Mouse (Mus musculus) midbrain, embryonic 16.5 days (tissue): ENCODE results near the gene Neo1. TPM values are rescaled to one million over a fixed set of nuclear protein-coding genes. Genes with fewer than 3 reads are reported as not detected.
"Not testable (repeated sequence)": the region's sequence is repeated elsewhere in the genome, so short reads cannot be mapped to it uniquely, and the experiment has no call there.

Experiments used
- ATAC-seq: fragments of 200-750 bp; cut with Nextera tagmentation; 2 replicates; pipeline ENCODE4 v1.8.0; 2017; ENCODE audit warnings: moderate TSS enrichment
- H3K27ac ChIP-seq: fragments of 300-500 bp; sonication (generic); 2 replicates; pipeline ENCODE4 v1.5.1; 2014; ENCODE audit warnings: mild to moderate bottlenecking, low read length, mixed read lengths
- H3K27me3 ChIP-seq: fragments of 300-500 bp; sonication (generic); 2 replicates; pipeline ENCODE4 v1.6.1; 2014; ENCODE audit warnings: low read depth, low read length, mixed read lengths; ENCODE audit not compliant: control insufficient read depth, insufficient read depth
- H3K36me3 ChIP-seq: fragments of 300-500 bp; sonication (generic); 2 replicates; pipeline ENCODE4 v1.6.1; 2014; ENCODE audit warnings: mild to moderate bottlenecking, low read length, moderate library complexity, mixed read lengths; ENCODE audit not compliant: control insufficient read depth, insufficient read depth
- H3K4me1 ChIP-seq: fragments of 300-500 bp; sonication (generic); 2 replicates; pipeline ENCODE4 v1.6.1; 2014; ENCODE audit warnings: mild to moderate bottlenecking, low read length, mixed read lengths; ENCODE audit not compliant: control insufficient read depth, insufficient read depth
- H3K4me2 ChIP-seq: fragments of 300-500 bp; sonication (generic); 2 replicates; pipeline ENCODE4 v1.6.1; 2014; ENCODE audit warnings: mild to moderate bottlenecking, low read length, mixed read lengths
- H3K4me3 ChIP-seq: fragments of 300-500 bp; sonication (generic); 2 replicates; pipeline ENCODE4 v1.5.1; 2014; ENCODE audit warnings: low read depth, mild to moderate bottlenecking, low read length, moderate library complexity, mixed read lengths
- H3K9ac ChIP-seq: fragments of 300-500 bp; sonication (generic); 2 replicates; pipeline ENCODE4 v1.6.1; 2014; ENCODE audit warnings: low read depth, low read length, mixed read lengths
- H3K9me3 ChIP-seq: fragments of 300-500 bp; sonication (generic); replicated peaks from 2 replicates; pipeline ENCODE4 v1.6.1; 2014; ENCODE audit warnings: mild to moderate bottlenecking, low read length, mixed read lengths; ENCODE audit not compliant: control insufficient read depth, poor library complexity, severe bottlenecking
- WGBS: fragments of 180-500 bp; shearing (Covaris S2); extraction: QIAGEN DNeasy Blood & Tissue Kit; methylation state at CpG from one replicate; pipeline ENCODE4 v1.1.7; 2014; 5-methylcytosine and 5-hydroxymethylcytosine counted together
- polyA plus RNA-seq: library from polyadenylated mRNA; unstranded; fragments of >200 nt; fragmentation: Nextera tagmentation; extraction: Ambion mirVana; gene quantifications from 2 replicates; pipeline ENCODE4 v1.2.1, GENCODE M21; 2015

The Neo1 gene
- polyA plus RNA-seq, 1 experiment from 2014 or later = 48.6 TPM

- H3K36me3 ChIP-seq = no peaks in the 10 kb centered on the region
- no peak overlapping the region for H3K4me3 ChIP-seq
- H3K4me1 ChIP-seq = peaks cover 6% of the 10 kb centered on the region
- no peak overlapping the region for H3K4me2 ChIP-seq
- no peak overlapping the region for H3K9ac ChIP-seq
- no peaks in the 10 kb centered on the region for H3K27me3 ChIP-seq
- ATAC-seq = no peak
- no peak overlapping the region for H3K27ac ChIP-seq
- no peaks in the 10 kb centered on the region for H3K9me3 ChIP-seq
- 68% methylated on average over 4 of the region's 4 CpGs for WGBS
Measured at GRCm38 (mm10) chr9:59024245-59024844, 11.9 kb downstream of the Neo1 start.

- H3K36me3 ChIP-seq = no peaks in the 10 kb centered on the region
- WGBS = 84% methylated on average over 3 of the region's 3 CpGs
- H3K4me1 ChIP-seq = peaks cover 11% of the 10 kb centered on the region
- H3K9me3 ChIP-seq = no peaks in the 10 kb centered on the region
- H3K27ac ChIP-seq = no peak overlapping the region
- no peaks in the 10 kb centered on the region for H3K27me3 ChIP-seq
- no peak overlapping the region for H3K4me2 ChIP-seq
- no peak overlapping the region for H3K4me3 ChIP-seq
- no peak for ATAC-seq
- no peak overlapping the region for H3K9ac ChIP-seq
Measured at GRCm38 (mm10) chr9:59016060-59016719, 20.1 kb downstream of the Neo1 start.

DNA sequence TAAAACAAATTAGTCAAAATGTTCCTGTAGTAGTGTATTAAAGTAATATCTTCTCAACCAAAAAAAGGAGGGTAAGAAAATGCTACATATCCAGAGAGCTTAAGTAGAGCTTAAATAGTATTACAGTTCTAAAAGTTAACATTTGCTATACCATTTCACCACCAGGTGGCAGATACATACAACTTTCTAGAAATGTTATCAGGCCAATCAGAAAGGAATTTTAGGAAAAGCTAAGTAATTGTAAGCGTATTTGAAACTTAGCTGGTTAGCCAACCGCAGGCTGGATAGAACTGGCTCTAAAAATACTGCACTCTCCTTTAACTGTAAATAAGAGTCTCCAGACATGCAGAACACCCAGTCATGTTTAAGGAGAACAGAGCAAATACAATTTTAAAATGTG lies 22.9 kb downstream of the Neo1 start:
- Histone ChIP-seq H3K4me1 (peaks cover 6% of the 10 kb centered on the region; the same call in 1 of the 2 replicates), H3K9ac (no peak overlapping the region), H3K4me2 (no peak overlapping the region), H3K27ac (no peak overlapping the region), H3K27me3 (no peaks in the 10 kb centered on the region), H3K36me3 (no peaks in the 10 kb centered on the region), H3K9me3 (no peaks in the 10 kb centered on the region), H3K4me3 (no peak overlapping the region)
- ATAC-seq = no peak
- 14% methylated on average over 2 of the region's 2 CpGs for WGBS

DNA sequence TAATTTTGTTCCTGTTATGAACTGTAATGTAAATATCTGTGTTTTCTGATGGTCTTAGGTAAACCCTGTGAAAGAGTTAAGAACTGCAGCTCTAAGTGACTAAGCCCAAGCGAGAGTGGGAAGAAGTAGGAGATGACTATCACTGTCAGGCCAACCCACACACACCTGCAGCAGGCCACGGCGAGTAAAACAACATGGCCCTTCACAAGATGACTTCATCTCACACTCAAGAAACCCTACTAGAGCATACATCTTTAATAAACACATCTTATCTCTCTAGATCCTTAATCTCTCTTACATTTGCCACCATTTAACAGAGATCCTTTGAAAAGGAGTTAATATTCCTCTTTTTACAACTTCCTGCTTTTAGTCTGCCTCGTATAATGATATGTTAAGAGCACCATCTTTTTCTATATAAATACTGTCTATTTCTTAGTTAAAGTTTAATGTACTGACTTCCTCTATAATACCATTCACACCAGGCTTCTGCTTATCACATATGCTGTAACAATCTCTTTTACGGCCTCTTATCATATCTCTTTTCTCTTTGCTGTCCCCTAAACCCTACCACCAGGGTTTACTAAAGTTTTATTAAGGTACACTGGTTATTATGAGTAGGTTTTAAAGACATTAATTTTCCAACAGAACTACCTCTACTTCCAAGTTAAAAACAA lies 46.8 kb downstream of the Neo1 start:
- no peaks in the 10 kb centered on the region for H3K27me3 ChIP-seq
- no peak for ATAC-seq
- H3K4me1 ChIP-seq = no peaks in the 10 kb centered on the region
- WGBS = 95% methylated on average over 5 of the region's 5 CpGs
- no peak overlapping the region for H3K27ac ChIP-seq
- no peak overlapping the region for H3K4me2 ChIP-seq
- peaks cover 3% of the 10 kb centered on the region; the same call in 1 of the 2 replicates for H3K36me3 ChIP-seq
- H3K9ac ChIP-seq = no peak overlapping the region
- no peaks in the 10 kb centered on the region for H3K9me3 ChIP-seq
- no peak overlapping the region for H3K4me3 ChIP-seq

GRCm38 (mm10) chr9:58979034-58979433 lies 57.2 kb downstream of the Neo1 start:
- WGBS = 92% methylated on average over 15 of the region's 15 CpGs
- no peak overlapping the region for H3K27ac ChIP-seq
- H3K4me2 ChIP-seq = no peak overlapping the region
- no peaks in the 10 kb centered on the region for H3K9me3 ChIP-seq
- ATAC-seq = no peak
- H3K9ac ChIP-seq = no peak overlapping the region
- 0 out of 2 replicates have a peak, but pooled peaks cover 2% of the 10 kb centered on the region for H3K36me3 ChIP-seq
- no peak overlapping the region for H3K4me3 ChIP-seq
- no peaks in the 10 kb centered on the region for H3K4me1 ChIP-seq
- H3K27me3 ChIP-seq = no peaks in the 10 kb centered on the region

DNA sequence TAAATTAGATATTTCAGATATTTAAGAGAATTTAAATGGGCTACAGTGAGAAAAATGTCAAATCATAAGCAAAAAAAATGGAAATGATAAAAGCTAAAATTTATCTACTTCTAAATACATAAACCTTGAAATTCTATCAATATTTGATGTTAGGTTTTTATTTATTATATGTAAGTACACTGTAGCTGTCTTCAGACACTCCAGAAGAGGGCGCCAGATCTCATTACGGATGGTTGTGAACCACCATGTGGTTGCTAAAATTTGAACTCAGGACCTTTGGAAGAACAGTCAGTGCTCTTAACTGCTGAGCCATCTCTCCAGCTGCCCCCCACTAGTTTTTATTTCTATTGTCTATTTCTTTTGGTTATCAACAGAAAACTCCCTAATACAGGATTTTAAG lies 65.1 kb downstream of the Neo1 start:
- not testable (repeated sequence) for H3K27me3 ChIP-seq, H3K36me3 ChIP-seq, ATAC-seq, H3K9ac ChIP-seq, H3K4me3 ChIP-seq, H3K4me2 ChIP-seq, H3K9me3 ChIP-seq, H3K27ac ChIP-seq, H3K4me1 ChIP-seq
- 95% methylated on average over 2 of the region's 2 CpGs for WGBS

DNA sequence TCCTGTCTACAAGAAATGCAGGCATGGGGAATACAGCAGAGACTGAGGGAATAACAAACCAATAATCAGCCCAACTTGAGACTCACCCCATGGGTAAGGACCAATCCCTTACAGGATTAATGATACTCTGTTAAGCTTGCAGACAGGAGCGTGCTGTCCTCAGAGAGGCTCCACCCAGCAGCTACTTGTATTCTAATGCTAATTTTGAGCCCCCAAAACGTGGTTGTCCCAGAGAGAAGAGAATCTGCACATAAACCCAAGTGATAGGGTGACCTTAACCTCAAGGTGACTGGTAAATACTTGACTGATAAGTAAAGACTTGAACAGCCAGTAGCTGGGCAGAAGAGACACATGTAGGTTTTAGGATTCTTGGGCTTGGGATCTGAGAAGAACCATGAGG lies 68.9 kb downstream of the Neo1 start:
- Histone ChIP-seq H3K36me3 (no peaks in the 10 kb centered on the region), H3K9ac (no peak overlapping the region), H3K4me2 (no peak overlapping the region), H3K27ac (no peak overlapping the region), H3K4me1 (no peaks in the 10 kb centered on the region), H3K4me3 (no peak overlapping the region), H3K27me3 (no peaks in the 10 kb centered on the region), H3K9me3 (no peaks in the 10 kb centered on the region)
- 36% methylated on average over 2 of the region's 2 CpGs for WGBS
- ATAC-seq = no peak

DNA sequence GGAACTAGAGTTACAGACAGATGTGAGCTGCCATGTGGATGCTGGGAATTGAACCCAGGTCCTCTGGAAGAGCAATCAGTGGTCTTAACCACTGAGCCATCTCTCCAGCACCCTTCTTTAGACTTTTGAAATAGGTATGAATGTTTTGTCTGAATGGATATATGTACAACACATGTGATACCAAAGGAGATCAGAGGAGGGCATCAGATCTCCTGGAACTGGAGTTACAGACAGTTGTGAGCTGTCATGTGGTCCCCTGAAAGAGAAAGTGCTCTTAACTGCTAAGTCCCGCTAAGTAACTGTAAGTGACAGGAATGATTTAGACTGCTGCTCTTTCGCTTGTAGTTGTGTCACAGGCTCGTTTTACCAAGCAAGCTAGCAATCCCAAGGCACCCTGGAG lies 80.7 kb downstream of the Neo1 start:
- Histone ChIP-seq H3K9me3 (no peaks in the 10 kb centered on the region), H3K4me3 (no peak overlapping the region), H3K27me3 (no peaks in the 10 kb centered on the region), H3K36me3 (peaks cover 3% of the 10 kb centered on the region; the same call in 1 of the 2 replicates), H3K27ac (no peak overlapping the region), H3K9ac (no peak overlapping the region), H3K4me1 (no peaks in the 10 kb centered on the region), H3K4me2 (no peak overlapping the region)
- WGBS = 80% methylated on average over 3 of the region's 3 CpGs
- no peak for ATAC-seq

DNA sequence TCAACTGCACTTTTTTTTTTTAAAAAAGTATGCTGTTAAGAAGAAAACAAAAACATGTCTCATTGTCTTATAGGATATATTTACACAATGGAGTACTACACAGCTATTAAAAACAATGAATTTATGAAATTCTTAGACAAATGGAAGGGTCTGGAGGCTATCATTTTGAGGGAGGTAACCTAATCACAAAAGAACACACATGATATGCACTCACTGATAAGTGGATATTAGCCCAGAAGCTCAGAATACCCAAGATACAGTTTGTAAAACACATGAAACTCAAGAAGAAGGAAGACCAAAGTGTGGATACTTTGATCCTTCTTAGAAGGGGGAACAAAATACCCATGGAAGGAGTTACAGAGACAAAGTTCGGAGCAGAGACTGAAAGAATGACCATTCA lies 90.3 kb downstream of the Neo1 start:
- not testable (repeated sequence) for H3K27me3 ChIP-seq, H3K9ac ChIP-seq, H3K9me3 ChIP-seq, H3K36me3 ChIP-seq, H3K27ac ChIP-seq, ATAC-seq, H3K4me1 ChIP-seq, H3K4me3 ChIP-seq, H3K4me2 ChIP-seq
- WGBS = 90% methylated on average over 1 of the region's 1 CpGs
